Mouse (Mus musculus): ENCODE data around the gene Iqce. TPM values are rescaled to one million over a fixed set of nuclear protein-coding genes. Genes with fewer than 3 reads are reported as not detected.

Iqce gene
- polyA plus RNA-seq, 1 experiment = 23.1 TPM

- peak; percentile 33 for DNase-seq
- H3K27ac ChIP-seq (ENCODE audit: insufficient read depth, low read depth, low read length) = no peak overlapping the region
- H3K27me3 ChIP-seq (replicated peaks; ENCODE audit: control insufficient read depth, insufficient read depth, low read length) = no peaks in the 10 kb centered on the region
- no peak for TF ChIP-seq POLR2A (IDR thresholded peaks at IDR 0.05; ENCODE audit: low read depth, low read length)
- no peak for TF ChIP-seq CTCF (conservative IDR thresholded peaks at IDR 0.05; ENCODE audit: insufficient read depth, insufficient read length, low read depth, low read length)
- H3K4me1 ChIP-seq (ENCODE audit: control insufficient read depth, insufficient read depth, low read length) = no peaks in the 10 kb centered on the region
- no peaks in the 10 kb centered on the region for H3K36me3 ChIP-seq (ENCODE audit: control insufficient read depth, insufficient read depth, low read length)
- H3K4me3 ChIP-seq (ENCODE audit: insufficient read depth, low read depth, low read length) = no peak overlapping the region
- 63% methylated on average over 12 of the region's 12 CpGs for WGBS
Measured at GRCm38 (mm10) chr5:140739813-140740212, 37.6 kb upstream of the Iqce start.

GRCm38 (mm10) chr5:140736166-140736565 lies 34.0 kb upstream of the Iqce start:
- WGBS = 25% methylated on average over 13 of the region's 13 CpGs
- DNase-seq = no peak
- H3K27me3 ChIP-seq (replicated peaks; ENCODE audit: control insufficient read depth, insufficient read depth, low read length) = no peaks in the 10 kb centered on the region
- no peak for TF ChIP-seq CTCF (conservative IDR thresholded peaks at IDR 0.05; ENCODE audit: insufficient read depth, insufficient read length, low read depth, low read length)
- TF ChIP-seq POLR2A (IDR thresholded peaks at IDR 0.05; ENCODE audit: low read depth, low read length) = no peak
- no peaks in the 10 kb centered on the region for H3K4me1 ChIP-seq (ENCODE audit: control insufficient read depth, insufficient read depth, low read length)
- no peaks in the 10 kb centered on the region for H3K36me3 ChIP-seq (ENCODE audit: control insufficient read depth, insufficient read depth, low read length)
- no peak overlapping the region for H3K4me3 ChIP-seq (ENCODE audit: insufficient read depth, low read depth, low read length)
- no peak overlapping the region for H3K27ac ChIP-seq (ENCODE audit: insufficient read depth, low read depth, low read length)

GRCm38 (mm10) chr5:140735297-140735696 lies 33.1 kb upstream of the Iqce start:
- Histone ChIP-seq H3K4me1 (ENCODE audit: control insufficient read depth, insufficient read depth, low read length) (no peaks in the 10 kb centered on the region), H3K36me3 (ENCODE audit: control insufficient read depth, insufficient read depth, low read length) (no peaks in the 10 kb centered on the region), H3K27me3 (replicated peaks; ENCODE audit: control insufficient read depth, insufficient read depth, low read length) (no peaks in the 10 kb centered on the region), H3K27ac (ENCODE audit: insufficient read depth, low read depth, low read length) (no peak overlapping the region), H3K4me3 (ENCODE audit: insufficient read depth, low read depth, low read length) (peak overlapping the region; percentile 21; the same call in 1 of the 2 replicates)
- WGBS = 1% methylated on average over 22 of the region's 22 CpGs
- TF ChIP-seq POLR2A (IDR thresholded peaks at IDR 0.05; ENCODE audit: low read depth, low read length) (no peak), CTCF (conservative IDR thresholded peaks at IDR 0.05; ENCODE audit: insufficient read depth, insufficient read length, low read depth, low read length) (no peak)
- peak; percentile 24 for DNase-seq

GRCm38 (mm10) chr5:140733336-140733735 lies 31.2 kb upstream of the Iqce start:
- 53% methylated on average over 3 of the region's 3 CpGs for WGBS
- TF ChIP-seq POLR2A (IDR thresholded peaks at IDR 0.05; ENCODE audit: low read depth, low read length) = no peak
- TF ChIP-seq CTCF (conservative IDR thresholded peaks at IDR 0.05; ENCODE audit: insufficient read depth, insufficient read length, low read depth, low read length) = no peak
- Histone ChIP-seq H3K36me3 (ENCODE audit: control insufficient read depth, insufficient read depth, low read length) (no peaks in the 10 kb centered on the region), H3K27ac (ENCODE audit: insufficient read depth, low read depth, low read length) (no peak overlapping the region), H3K27me3 (replicated peaks; ENCODE audit: control insufficient read depth, insufficient read depth, low read length) (no peaks in the 10 kb centered on the region), H3K4me1 (ENCODE audit: control insufficient read depth, insufficient read depth, low read length) (no peaks in the 10 kb centered on the region), H3K4me3 (ENCODE audit: insufficient read depth, low read depth, low read length) (no peak overlapping the region)
- no peak for DNase-seq

GRCm38 (mm10) chr5:140732195-140732594 lies 30.0 kb upstream of the Iqce start:
- TF ChIP-seq CTCF (conservative IDR thresholded peaks at IDR 0.05; ENCODE audit: insufficient read depth, insufficient read length, low read depth, low read length) (peak; percentile 30), POLR2A (IDR thresholded peaks at IDR 0.05; ENCODE audit: low read depth, low read length) (no peak)
- DNase-seq = no peak
- H3K4me1 ChIP-seq (ENCODE audit: control insufficient read depth, insufficient read depth, low read length) = no peaks in the 10 kb centered on the region
- no peak overlapping the region for H3K4me3 ChIP-seq (ENCODE audit: insufficient read depth, low read depth, low read length)
- H3K27me3 ChIP-seq (replicated peaks; ENCODE audit: control insufficient read depth, insufficient read depth, low read length) = no peaks in the 10 kb centered on the region
- H3K36me3 ChIP-seq (ENCODE audit: control insufficient read depth, insufficient read depth, low read length) = no peaks in the 10 kb centered on the region
- H3K27ac ChIP-seq (ENCODE audit: insufficient read depth, low read depth, low read length) = no peak overlapping the region
- WGBS = 74% methylated on average over 4 of the region's 4 CpGs

- Histone ChIP-seq H3K36me3 (ENCODE audit: control insufficient read depth, insufficient read depth, low read length) (no peaks in the 10 kb centered on the region), H3K27ac (ENCODE audit: insufficient read depth, low read depth, low read length) (no peak overlapping the region), H3K4me1 (ENCODE audit: control insufficient read depth, insufficient read depth, low read length) (no peaks in the 10 kb centered on the region), H3K4me3 (ENCODE audit: insufficient read depth, low read depth, low read length) (no peak overlapping the region), H3K27me3 (replicated peaks; ENCODE audit: control insufficient read depth, insufficient read depth, low read length) (no peaks in the 10 kb centered on the region)
- 87% methylated on average over 11 of the region's 11 CpGs for WGBS
- DNase-seq = no peak
- TF ChIP-seq POLR2A (IDR thresholded peaks at IDR 0.05; ENCODE audit: low read depth, low read length) = no peak
- no peak for TF ChIP-seq CTCF (conservative IDR thresholded peaks at IDR 0.05; ENCODE audit: insufficient read depth, insufficient read length, low read depth, low read length)
Measured at GRCm38 (mm10) chr5:140731040-140731797, 29.0 kb upstream of the Iqce start.

GRCm38 (mm10) chr5:140726946-140727740 lies 25.0 kb upstream of the Iqce start:
- Histone ChIP-seq H3K4me3 (ENCODE audit: insufficient read depth, low read depth, low read length) (no peak overlapping the region), H3K36me3 (ENCODE audit: control insufficient read depth, insufficient read depth, low read length) (no peaks in the 10 kb centered on the region), H3K4me1 (ENCODE audit: control insufficient read depth, insufficient read depth, low read length) (no peaks in the 10 kb centered on the region), H3K27ac (ENCODE audit: insufficient read depth, low read depth, low read length) (no peak overlapping the region), H3K27me3 (replicated peaks; ENCODE audit: control insufficient read depth, insufficient read depth, low read length) (no peaks in the 10 kb centered on the region)
- DNase-seq = no peak
- 85% methylated on average over 17 of the region's 17 CpGs for WGBS
- TF ChIP-seq CTCF (conservative IDR thresholded peaks at IDR 0.05; ENCODE audit: insufficient read depth, insufficient read length, low read depth, low read length) = no peak
- TF ChIP-seq POLR2A (IDR thresholded peaks at IDR 0.05; ENCODE audit: low read depth, low read length) = no peak
